Mouse (Mus musculus): ENCODE data around the gene Higd2a.

GRCm38 (mm10) chr13:54557652-54558051 is 32.4 kb upstream of the Higd2a start:
- TF ChIP-seq CTCF (IDR thresholded peaks at IDR 0.05; ENCODE audit: control insufficient read depth, insufficient read depth, low read length) (no peak), POLR2A (IDR thresholded peaks at IDR 0.05; ENCODE audit: borderline replicate concordance, control insufficient read depth, low read depth, low read length) (no peak)
